Mouse (Mus musculus) intestine, embryonic 15.5 days (tissue): ENCODE measurements at regions not wholly inside any gene's neighbourhood (a gene's known extent, or its start where the extent isn't known, plus 50 kb on each side); places are given as distances from the start of the nearest gene placed in this dataset.

Experiments
- ATAC-seq: fragments of 200-750 bp; cut with Nextera tagmentation; 2 replicates; pipeline ENCODE4 v1.8.0; 2017; ENCODE audit warnings: moderate TSS enrichment, moderate library complexity
- H3K27ac ChIP-seq: fragments of 300-500 bp; sonication (generic); 2 replicates; pipeline ENCODE4 v1.5.1; 2015; ENCODE audit warnings: mild to moderate bottlenecking, inconsistent platforms
- H3K27me3 ChIP-seq: fragments of 300-500 bp; sonication (generic); replicated peaks from 2 replicates; pipeline ENCODE4 v1.6.1; 2015; ENCODE audit warnings: inconsistent platforms
- H3K36me3 ChIP-seq: fragments of 300-500 bp; sonication (generic); 2 replicates; pipeline ENCODE4 v1.6.1; 2015; ENCODE audit warnings: inconsistent platforms
- H3K4me1 ChIP-seq: fragments of 300-500 bp; sonication (generic); replicated peaks from 2 replicates; pipeline ENCODE4 v1.6.1; 2015; ENCODE audit warnings: inconsistent platforms
- H3K4me2 ChIP-seq: fragments of 300-500 bp; sonication (generic); replicated peaks from 2 replicates; pipeline ENCODE4 v1.6.1; 2015; ENCODE audit warnings: mild to moderate bottlenecking, inconsistent platforms
- H3K4me3 ChIP-seq: fragments of 300-500 bp; sonication (generic); replicated peaks from 2 replicates; pipeline ENCODE4 v1.5.1; 2015; ENCODE audit warnings: inconsistent platforms
- H3K9ac ChIP-seq: fragments of 300-500 bp; sonication (generic); 2 replicates; pipeline ENCODE4 v1.6.1; 2015; ENCODE audit warnings: inconsistent platforms
- H3K9me3 ChIP-seq: fragments of 300-500 bp; sonication (generic); 2 replicates; pipeline ENCODE4 v1.6.1; 2016; ENCODE audit warnings: inconsistent platforms
- WGBS: fragments of 180-500 bp; shearing (Covaris S2); methylation state at CpG from one replicate; pipeline ENCODE4 v1.1.7; 2015; 5-methylcytosine and 5-hydroxymethylcytosine counted together

- no peaks in the 10 kb centered on the region for H3K9me3 ChIP-seq
- H3K27ac ChIP-seq, result 0 out of 2 replicates have a peak overlapping the region, but pooled peaks have one; percentile 9
- no peaks in the 10 kb centered on the region for H3K36me3 ChIP-seq
- H3K4me3 ChIP-seq, result no peak overlapping the region
- H3K4me1 ChIP-seq, result peaks cover 2% of the 10 kb centered on the region; the same call in 1 of the 2 replicates
- H3K27me3 ChIP-seq, result no peaks in the 10 kb centered on the region
- ATAC-seq, result peak; percentile 88
- 44% methylated on average over 10 of the region's 10 CpGs for WGBS
- H3K4me2 ChIP-seq, result peak overlapping the region; percentile 41
- H3K9ac ChIP-seq, result no peak overlapping the region
Observed at GRCm38 (mm10) chr2:115520413-115521139, 60.9 kb upstream of the BC052040 start.

GRCm38 (mm10) chr2:115529878-115530277 lies 51.6 kb upstream of the BC052040 start:
- Histone ChIP-seq H3K4me1 (no peaks in the 10 kb centered on the region), H3K9ac (no peak overlapping the region), H3K27ac (no peak overlapping the region), H3K36me3 (no peaks in the 10 kb centered on the region), H3K9me3 (no peaks in the 10 kb centered on the region), H3K4me2 (no peak overlapping the region), H3K4me3 (no peak overlapping the region), H3K27me3 (no peaks in the 10 kb centered on the region)
- ATAC-seq, result no peak
- WGBS, result 92% methylated on average over 2 of the region's 2 CpGs
